Mouse (Mus musculus) lung, postnatal 25 days (tissue): ENCODE data around the gene Emc8.

Experiments used
- DNase-seq: peaks from one replicate; pipeline ENCODE4 v3.0.0; 2022; ENCODE audit warnings: low spot score

Emc8 gene

GRCm38 (mm10) chr8:120668374-120668905, at the start of gene Emc8:
TSS of gene Emc8 (minus strand) at chr8:120668573.
- no peak for DNase-seq

- DNase-seq = no peak
These were observed 47.8 kb upstream of the Emc8 start for GRCm38 (mm10) chr8:120715996-120716680.

DNA sequence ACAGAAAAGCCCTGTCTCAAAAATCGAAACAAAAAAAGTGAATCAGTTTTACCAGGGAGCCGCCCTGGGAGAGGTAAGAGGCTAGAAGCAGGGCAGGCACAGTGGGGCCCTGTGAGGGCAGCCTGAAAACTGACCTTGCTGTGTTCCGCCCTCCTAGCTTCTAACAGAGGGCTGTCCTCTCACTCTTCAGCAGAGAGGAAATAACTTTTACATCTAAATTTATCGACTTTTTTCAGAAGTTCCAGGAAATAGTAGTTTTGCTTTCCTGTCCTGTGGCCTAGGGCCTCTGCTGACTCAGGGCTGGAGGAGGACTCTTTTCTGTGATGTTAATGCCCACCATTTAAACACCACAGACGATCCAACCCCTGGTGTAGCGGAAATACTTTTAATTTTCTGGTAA, 46.8 kb upstream of the Emc8 start:
- no peak for DNase-seq

GRCm38 (mm10) chr8:120709176-120709575, 40.8 kb upstream of the Emc8 start:
- DNase-seq = no peak

- no peak for DNase-seq
These were observed 37.8 kb upstream of the Emc8 start for GRCm38 (mm10) chr8:120706193-120706592.

- DNase-seq = no peak
These were observed 36.8 kb upstream of the Emc8 start for GRCm38 (mm10) chr8:120705163-120705562.

GRCm38 (mm10) chr8:120704203-120704602, 35.8 kb upstream of the Emc8 start:
- peak; percentile 32 for DNase-seq

GRCm38 (mm10) chr8:120701758-120702465, 33.5 kb upstream of the Emc8 start:
- DNase-seq = peak; percentile 41

GRCm38 (mm10) chr8:120700053-120700452, 31.7 kb upstream of the Emc8 start:
- DNase-seq = no peak

- DNase-seq = no peak
These were observed 31.2 kb upstream of the Emc8 start for GRCm38 (mm10) chr8:120699565-120699964.

- DNase-seq = no peak
These were observed 30.7 kb upstream of the Emc8 start for GRCm38 (mm10) chr8:120699079-120699478.

- no peak for DNase-seq
These were observed 30.1 kb upstream of the Emc8 start for GRCm38 (mm10) chr8:120698426-120698825.

GRCm38 (mm10) chr8:120697979-120698272, 29.6 kb upstream of the Emc8 start:
- DNase-seq = no peak

DNA sequence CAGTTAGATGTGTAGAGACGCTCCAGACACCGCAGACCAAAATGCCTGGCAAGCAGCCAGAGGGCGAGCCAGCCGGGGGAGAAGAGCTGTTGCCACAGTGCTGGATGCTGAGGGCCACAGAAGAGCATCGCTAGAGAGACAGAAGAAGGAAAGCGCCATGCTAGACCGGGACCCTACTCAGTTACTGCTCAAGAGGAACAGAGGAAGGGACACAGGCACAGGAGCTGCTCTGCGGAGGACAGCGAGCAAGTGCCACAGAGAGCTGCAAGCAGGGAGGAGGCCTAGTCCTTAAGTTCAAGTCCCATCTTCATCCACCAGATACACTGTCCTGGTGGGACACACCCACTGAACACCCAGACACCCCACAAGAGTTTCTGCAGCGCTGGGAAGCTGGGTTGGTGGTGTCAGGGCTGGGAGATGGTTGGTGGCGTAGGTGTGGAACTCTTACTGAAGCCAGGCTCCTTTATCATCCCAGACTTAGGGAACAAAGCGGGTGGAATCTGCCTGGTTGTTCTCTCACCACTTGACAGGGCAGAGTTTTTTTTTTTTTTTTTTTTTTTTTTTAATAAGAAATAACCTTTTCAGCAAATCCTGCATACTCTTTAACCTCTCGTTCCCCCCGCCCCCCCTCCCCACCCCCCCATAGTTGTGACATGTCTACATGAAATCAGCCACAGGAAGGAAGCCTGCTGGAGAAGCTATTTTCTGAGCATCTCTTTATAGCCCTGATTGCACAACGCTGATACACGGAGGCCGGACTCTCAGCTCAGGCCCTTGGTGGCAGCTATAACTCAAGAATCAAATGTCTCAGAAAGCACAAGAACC, 29.0 kb upstream of the Emc8 start:
- peak; percentile 46 for DNase-seq

DNA sequence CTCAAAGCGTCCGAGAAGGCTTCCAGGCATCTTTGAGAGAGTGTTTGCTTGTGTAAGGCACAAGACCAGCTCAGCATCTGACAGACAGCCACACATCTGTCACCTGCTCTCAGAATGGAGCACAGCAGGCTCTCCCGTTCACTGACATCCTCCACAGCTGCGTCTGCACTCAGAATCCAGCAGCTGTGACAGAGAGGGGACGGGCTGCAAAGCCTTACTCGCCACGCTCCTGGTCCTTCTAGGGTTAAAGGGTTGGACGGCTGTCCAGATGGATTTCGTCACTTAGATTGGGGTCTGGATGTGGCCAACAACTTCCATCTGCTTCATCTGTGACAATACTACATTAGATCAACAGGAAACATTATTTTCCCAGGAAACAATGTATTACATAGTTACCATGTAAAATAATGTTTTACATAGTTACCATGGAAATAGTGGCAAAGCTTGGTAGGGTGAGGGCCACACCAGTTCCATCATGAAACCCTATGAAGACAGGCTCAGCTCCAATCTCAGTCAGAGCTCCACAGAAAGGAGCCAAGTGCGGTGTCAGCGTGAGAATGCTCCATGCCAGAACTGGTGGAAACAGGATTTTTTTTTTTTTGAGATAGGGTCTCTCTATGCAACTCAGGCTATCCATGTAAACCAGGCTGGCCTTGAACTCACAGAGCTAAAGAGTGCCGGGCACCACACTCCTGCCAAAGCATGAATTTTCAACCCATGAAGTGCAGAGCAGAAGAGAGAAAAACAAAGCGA, 28.2 kb upstream of the Emc8 start:
- DNase-seq = peak; percentile 36

DNA sequence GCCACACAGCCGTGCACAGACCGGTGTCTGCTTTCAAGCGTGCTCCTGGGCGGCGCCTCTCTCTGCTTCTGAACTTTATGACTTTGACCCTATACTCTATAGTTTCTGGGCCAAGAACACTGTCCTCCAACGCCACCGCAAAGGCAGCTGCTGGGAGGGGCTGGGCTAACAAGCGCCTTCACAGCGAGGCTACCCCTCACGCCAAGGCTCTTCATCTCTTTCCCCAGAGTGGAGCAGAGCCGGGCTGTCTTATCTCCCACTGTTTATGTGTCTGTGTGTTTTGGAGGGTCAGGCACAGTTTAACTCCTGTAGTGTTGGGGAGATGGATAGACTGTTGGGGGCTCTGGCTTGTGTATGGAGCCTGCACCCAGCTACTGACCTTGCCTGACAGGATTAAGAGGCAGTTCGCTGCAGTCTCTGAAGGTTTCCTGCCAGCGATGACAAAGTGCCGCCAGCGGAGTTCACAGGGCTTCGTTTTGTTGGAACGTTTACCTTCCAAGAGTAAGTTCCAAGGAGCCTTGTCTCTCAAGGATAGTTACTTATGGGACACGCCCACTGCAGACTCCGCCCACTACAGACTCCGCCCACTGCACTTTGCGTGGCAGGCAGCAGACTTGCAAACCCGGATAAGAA, 25.6 kb upstream of the Emc8 start:
- peak; percentile 39 for DNase-seq

DNA sequence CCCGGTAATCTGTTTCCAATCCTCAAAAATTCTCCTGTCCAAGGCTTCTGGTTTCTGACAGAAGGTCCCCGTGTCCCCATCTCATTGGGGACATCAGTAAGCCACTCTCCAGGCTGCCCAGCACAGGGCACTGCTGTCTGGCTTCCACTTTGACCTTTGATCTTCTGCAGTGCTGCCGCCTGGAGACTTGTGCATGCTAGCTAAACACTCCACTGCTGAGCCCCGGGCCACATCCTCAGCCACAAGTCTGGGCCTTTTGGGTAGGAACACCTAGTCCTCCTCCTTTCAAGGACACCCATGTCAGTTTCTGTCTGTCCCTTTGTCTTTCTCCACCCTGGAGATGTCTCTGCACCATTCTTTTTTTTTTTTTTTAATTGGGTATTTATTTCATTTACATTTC, 24.6 kb upstream of the Emc8 start:
- DNase-seq = no peak

DNA sequence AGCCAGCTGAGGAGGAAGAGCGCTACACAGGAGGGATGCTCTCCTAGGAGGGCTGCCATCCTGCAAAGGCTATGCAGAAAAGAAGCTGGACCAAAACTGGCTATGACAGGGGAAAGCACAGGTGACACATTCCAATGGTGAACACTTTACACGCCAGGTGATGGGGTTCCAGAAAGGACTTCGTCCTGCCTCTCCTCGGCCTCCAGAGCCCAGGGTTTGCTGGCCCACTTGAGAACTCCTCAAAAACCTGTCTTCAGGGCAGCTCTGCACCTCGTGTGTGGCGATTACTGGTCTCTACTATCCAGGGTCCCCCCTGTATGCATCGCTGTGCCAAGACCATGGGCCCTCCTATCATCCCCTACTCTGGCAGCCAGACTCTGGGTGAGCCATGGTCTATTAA, 20.1 kb upstream of the Emc8 start:
- DNase-seq = no peak

- no peak for DNase-seq
These were observed 19.4 kb upstream of the Emc8 start for GRCm38 (mm10) chr8:120687786-120688185.

- DNase-seq = no peak
These were observed 18.2 kb upstream of the Emc8 start for GRCm38 (mm10) chr8:120686576-120686975.

GRCm38 (mm10) chr8:120686051-120686450, 17.7 kb upstream of the Emc8 start:
- peak; percentile 56 for DNase-seq

- DNase-seq = no peak
These were observed 17.2 kb upstream of the Emc8 start for GRCm38 (mm10) chr8:120685591-120685990.
